ENCODE assay signal across 8 mouse cellular contexts in the genomic region with DNA sequence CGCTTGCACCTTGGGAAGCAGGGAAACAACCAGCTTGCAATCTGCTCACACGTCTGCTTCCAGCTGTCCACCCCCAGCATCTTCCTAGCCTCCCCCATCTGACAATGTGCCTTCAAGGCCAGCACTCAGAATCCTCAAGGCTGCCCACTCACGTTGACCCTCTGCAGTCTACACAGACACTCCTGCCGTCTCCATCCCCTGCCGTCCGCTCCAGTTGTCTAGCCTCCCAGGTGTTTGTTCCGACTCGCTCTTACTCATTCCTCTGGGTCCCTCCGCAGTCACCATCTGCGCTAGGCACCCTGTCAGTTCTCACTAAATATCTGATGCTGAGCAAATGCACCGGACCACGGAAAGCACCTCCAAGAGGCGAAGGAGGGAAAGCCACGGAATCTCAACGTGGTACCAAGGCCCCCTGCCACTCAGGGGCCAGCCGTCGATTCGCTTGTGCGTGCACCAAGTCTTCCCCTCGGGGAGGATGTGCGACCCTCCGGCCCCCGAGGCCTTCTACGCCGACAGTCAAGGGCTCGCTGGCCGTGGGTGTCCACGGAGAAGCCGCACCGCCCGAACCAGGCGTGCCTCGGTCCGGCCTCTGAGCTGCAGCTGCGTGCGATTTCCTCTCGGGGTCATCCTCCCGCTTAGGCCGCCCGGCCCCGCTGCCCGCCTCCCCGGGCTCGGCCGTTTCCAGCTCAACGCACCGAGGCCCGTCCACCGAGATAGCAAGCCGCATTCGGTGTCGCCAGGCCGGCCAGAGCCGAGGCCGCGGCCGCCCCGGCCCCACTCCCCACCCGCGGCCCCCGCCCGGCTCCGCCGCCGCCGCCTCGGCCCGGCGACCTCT. TPM values are rescaled to one million over a fixed set of nuclear protein-coding genes. Genes with fewer than 3 reads are reported as not detected.
DNase-seq lines count a peak whose midpoint lies in the region; TF ChIP-seq lines count a peak whose summit lies in the region.

No protein-coding gene starts in this region.

- intact Hi-C loops in left cerebral cortex, adult 2 months (cut with DNase I), result loop anchor here (2.0 to 5.0 kb wide), 2 partner anchors 33 to 86 kb away; no protein-coding TSS in a partner anchor

- peak overlapping the region; percentile 91 for H3K27ac ChIP-seq in left cerebral cortex, adult 2 months

- peak; percentile 74 for DNase-seq in ZHBTc4 (ENCODE audit: low read depth, low spot score)
- DNase-seq in embryo, embryonic 10 days (ENCODE audit: low spot score), result peak; percentile 77
- DNase-seq in gastrocnemius, postnatal 10 days, result peak; percentile 74
- DNase-seq in induced T-regulatory cell, adult 2 months (ENCODE audit: low read depth), result peak; percentile 76
- peak; percentile 50 to 55 for DNase-seq in left cerebral cortex, adult 2 months (ENCODE audit: extremely low spot score in 1 of 2, low spot score in 2 of 2)
- DNase-seq in lung, postnatal 4 days, result peak; percentile 72 to 76
- DNase-seq in retina, postnatal 1 day, result peak; percentile 83
- peak; percentile 53 to 63 for DNase-seq in thymus, postnatal 36 days

- H3K4me3 ChIP-seq in left cerebral cortex, adult 2 months, result peak overlapping the region; percentile 89

- peak; percentile 21 for TF ChIP-seq CTCF in left cerebral cortex, adult 2 months (IDR thresholded peaks at IDR 0.05)

RNA-seq across cellular contexts. Expression of gene Crtc3, which starts 0.7 kb away (rescaled TPM):
- total RNA-seq in gastrocnemius, postnatal 10 days (2021), result 10 to 100 TPM; 16.7 to 25.1 TPM
- 10 to 100 TPM; 14.9 to 16.5 TPM for total RNA-seq in left cerebral cortex, adult 2 months (2021)

Comparison
In these comparisons a context has a peak if more than half of its experiments do, and no peak if none do; other contexts are left out.
1. Peak in every context shown above with its lines: DNase-seq, H3K4me3 ChIP-seq and H3K27ac ChIP-seq.